Mouse (Mus musculus) myocyte (in vitro differentiated cells): Measurements from ENCODE around the gene Polr2e.

Source experiments
- E2F4 ChIP-seq: IDR thresholded peaks from one replicate; pipeline ENCODE4 v1.6.1; 2011; ENCODE audit warnings: mild to moderate bottlenecking, control low read depth, moderate library complexity; ENCODE audit not compliant: insufficient read depth
- MAX ChIP-seq: IDR thresholded peaks from one replicate; pipeline ENCODE4 v1.6.1; 2011; ENCODE audit warnings: low read depth, mild to moderate bottlenecking, control low read depth
- MYOG ChIP-seq, 3 experiments: IDR thresholded peaks; one replicate each; pipeline ENCODE4 v1.6.1; 2011; ENCODE audit warnings: control low read depth in 2 of 3, low read depth in 2 of 3, mild to moderate bottlenecking in 2 of 3; ENCODE audit not compliant: insufficient read length in 2 of 3, control insufficient read depth in 1 of 3, insufficient read depth in 1 of 3
- POLR2A ChIP-seq: IDR thresholded peaks from one replicate; pipeline ENCODE4 v1.6.1; 2011; ENCODE audit warnings: low read depth, mild to moderate bottlenecking, control low read depth, moderate library complexity; ENCODE audit not compliant: insufficient read length
- SRF ChIP-seq: IDR thresholded peaks from one replicate; pipeline ENCODE4 v1.6.1; 2011; ENCODE audit warnings: low read depth; ENCODE audit not compliant: control insufficient read depth, insufficient read length
- TCF12 ChIP-seq: IDR thresholded peaks from one replicate; pipeline ENCODE4 v1.6.1; 2011; ENCODE audit warnings: mild to moderate bottlenecking, control low read depth; ENCODE audit not compliant: poor library complexity, insufficient read depth, severe bottlenecking
- TCF3 ChIP-seq: IDR thresholded peaks from one replicate; pipeline ENCODE4 v1.6.1; 2011; ENCODE audit warnings: low read depth, control low read depth; ENCODE audit not compliant: insufficient read length
- USF1 ChIP-seq: IDR thresholded peaks from one replicate; pipeline ENCODE4 v1.6.1; 2011; ENCODE audit warnings: low read depth, mild to moderate bottlenecking, control low read depth, moderate library complexity

DNA sequence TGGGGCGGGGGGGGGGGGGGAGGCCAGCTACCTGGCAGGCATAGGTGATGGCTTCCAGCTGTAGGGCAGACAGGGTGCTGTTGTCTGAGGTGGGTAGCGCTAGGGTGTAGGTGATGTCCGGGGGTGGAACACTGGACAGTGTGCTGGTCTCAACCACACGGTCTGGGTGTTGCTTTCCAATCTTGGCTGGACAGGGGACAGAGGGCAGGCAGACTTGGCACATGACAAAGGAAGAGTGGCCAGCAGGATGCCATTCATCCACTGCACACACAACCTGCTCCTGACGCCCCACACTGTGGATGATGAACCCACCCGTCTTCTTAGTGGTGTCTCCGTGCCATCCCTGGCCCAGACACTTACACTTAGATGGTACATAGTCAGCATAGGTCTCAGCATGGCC is 29.7 kb upstream of the Polr2e start:
- TF ChIP-seq POLR2A (no peak), USF1 (no peak), SRF (no peak), TCF3 (no peak), MAX (no peak), TCF12 (no peak), MYOG (IDR thresholded peaks at IDR 0.05; ENCODE audit: control insufficient read depth in 1 of 3, insufficient read depth in 1 of 3, insufficient read length in 2 of 3, low read depth in 2 of 3) (no peak), E2F4 (no peak)
